Mouse (Mus musculus): ENCODE data around the gene Rsg1.

Rsg1 gene

GRCm38 (mm10) chr4:141213770-141214336 is at the start of gene Rsg1:
Gene Rsg1, plus strand, starts transcription at chr4:141213956.
- DNase-seq (ENCODE audit: low spot score in 2 of 2) = peak; percentile 92 to 93

GRCm38 (mm10) chr4:141165744-141166292 is 47.9 kb upstream of the Rsg1 start:
- no peak for DNase-seq (ENCODE audit: low spot score in 2 of 2)

- no peak for DNase-seq (ENCODE audit: low spot score in 2 of 2)
Observed at GRCm38 (mm10) chr4:141167156-141167555, 46.6 kb upstream of the Rsg1 start.

- DNase-seq (ENCODE audit: low spot score in 2 of 2) = no peak
Observed at GRCm38 (mm10) chr4:141172121-141172520, 41.6 kb upstream of the Rsg1 start.

- DNase-seq (ENCODE audit: low spot score in 2 of 2) = no peak
Observed at GRCm38 (mm10) chr4:141175783-141176182, 38.0 kb upstream of the Rsg1 start.

- no peak for DNase-seq (ENCODE audit: low spot score in 2 of 2)
Observed at GRCm38 (mm10) chr4:141176328-141176838, 37.4 kb upstream of the Rsg1 start.

- no peak for DNase-seq (ENCODE audit: low spot score in 2 of 2)
Observed at GRCm38 (mm10) chr4:141178500-141178899, 35.3 kb upstream of the Rsg1 start.

- no peak for DNase-seq (ENCODE audit: low spot score in 2 of 2)
Observed at GRCm38 (mm10) chr4:141180831-141181230, 32.9 kb upstream of the Rsg1 start.

GRCm38 (mm10) chr4:141181981-141182380 is 31.8 kb upstream of the Rsg1 start:
- DNase-seq (ENCODE audit: low spot score in 2 of 2) = no peak

- DNase-seq (ENCODE audit: low spot score in 2 of 2) = no peak
Observed at GRCm38 (mm10) chr4:141183932-141184331, 29.8 kb upstream of the Rsg1 start.

GRCm38 (mm10) chr4:141184426-141184825 is 29.3 kb upstream of the Rsg1 start:
- DNase-seq (ENCODE audit: low spot score in 2 of 2) = no peak

GRCm38 (mm10) chr4:141186923-141187836 is 26.6 kb upstream of the Rsg1 start:
- no peak for DNase-seq (ENCODE audit: low spot score in 2 of 2)

- no peak for DNase-seq (ENCODE audit: low spot score in 2 of 2)
Observed at GRCm38 (mm10) chr4:141191294-141191693, 22.5 kb upstream of the Rsg1 start.

- DNase-seq (ENCODE audit: low spot score in 2 of 2) = no peak
Observed at GRCm38 (mm10) chr4:141194553-141194952, 19.2 kb upstream of the Rsg1 start.

GRCm38 (mm10) chr4:141196981-141197685 is 16.6 kb upstream of the Rsg1 start:
- no peak for DNase-seq (ENCODE audit: low spot score in 2 of 2)

- no peak for DNase-seq (ENCODE audit: low spot score in 2 of 2)
Observed at GRCm38 (mm10) chr4:141197686-141198035, 16.1 kb upstream of the Rsg1 start.

GRCm38 (mm10) chr4:141200906-141201305 is 12.8 kb upstream of the Rsg1 start:
- DNase-seq (ENCODE audit: low spot score in 2 of 2) = no peak

- DNase-seq (ENCODE audit: low spot score in 2 of 2) = no peak
Observed at GRCm38 (mm10) chr4:141202192-141202591, 11.6 kb upstream of the Rsg1 start.

- DNase-seq (ENCODE audit: low spot score in 2 of 2) = no peak
Observed at GRCm38 (mm10) chr4:141204580-141205061, 9.1 kb upstream of the Rsg1 start.

- no peak for DNase-seq (ENCODE audit: low spot score in 2 of 2)
Observed at GRCm38 (mm10) chr4:141207081-141207480, 6.7 kb upstream of the Rsg1 start.

GRCm38 (mm10) chr4:141210524-141211219 is 3.1 kb upstream of the Rsg1 start:
- peak in 1 of 2 experiments; percentile 19 for DNase-seq (ENCODE audit: low spot score in 2 of 2)

Measured in spleen, postnatal 36 days (tissue).